Mouse (Mus musculus): ENCODE results near the gene Pf4. TPM values are rescaled to one million over a fixed set of nuclear protein-coding genes. Genes with fewer than 3 reads are reported as not detected.

Gene Pf4
- 152 and 164 TPM in 2 replicates for polyA plus RNA-seq (2015; fragmentation: Nextera tagmentation; extraction: Ambion mirVana)

DNA sequence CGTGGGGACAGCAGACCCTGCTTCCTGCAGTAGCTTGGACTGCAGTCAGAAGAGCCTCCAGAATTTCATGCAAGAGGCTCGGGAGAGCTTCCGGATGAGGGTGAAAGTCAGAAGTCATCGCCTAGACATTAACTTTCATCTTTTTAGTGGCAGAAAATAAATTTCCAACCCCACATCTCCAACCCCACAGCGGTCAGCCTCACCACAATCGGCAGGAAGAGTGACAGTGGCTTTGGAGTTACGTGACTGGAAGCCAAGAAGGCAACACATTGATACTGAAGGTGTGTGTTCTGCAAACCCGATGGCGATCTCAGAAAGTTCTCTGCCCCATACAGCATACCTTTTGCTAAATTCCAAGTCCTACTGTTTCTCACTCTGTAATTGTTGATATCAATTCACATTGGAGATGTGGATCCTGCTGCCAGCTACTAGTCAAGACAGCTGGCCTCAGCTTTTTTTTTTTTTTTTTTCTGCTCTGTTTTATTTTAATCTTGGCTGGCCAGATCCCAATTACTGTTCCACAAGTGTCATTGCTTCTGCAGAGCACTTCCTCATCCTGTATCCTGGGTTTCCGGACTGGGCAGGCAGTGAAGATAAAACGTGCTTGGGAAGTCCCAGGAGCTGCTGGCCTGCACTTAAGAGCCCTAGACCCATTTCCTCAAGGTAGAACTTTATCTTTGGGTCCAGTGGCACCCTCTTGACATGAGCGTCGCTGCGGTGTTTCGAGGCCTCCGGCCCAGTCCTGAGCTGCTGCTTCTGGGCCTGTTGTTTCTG is at the start of gene Pf4:
Gene Pf4 (plus strand): TSS at position 556 of the 774 bp plus-strand sequence.
- peak; percentile 53 for ATAC-seq
- Histone ChIP-seq H3K9me3 (ENCODE audit: low read length) (no peaks in the 10 kb centered on the region), H3K4me1 (ENCODE audit: insufficient read depth, low read depth, low read length) (no peaks in the 10 kb centered on the region), H3K9ac (replicated peaks; ENCODE audit: low read depth) (no peak within 1 kb of the TSS), H3K36me3 (ENCODE audit: insufficient read depth, low read length) (no peaks in the 10 kb centered on the region), H3K27ac (ENCODE audit: low read length) (no peak within 1 kb of the TSS), H3K4me2 (replicated peaks; ENCODE audit: low read depth, low read length) (no peak within 1 kb of the TSS), H3K27me3 (replicated peaks; ENCODE audit: insufficient read depth, low read length) (no peaks in the 10 kb centered on the region), H3K4me3 (ENCODE audit: low read depth, low read length) (no peak within 1 kb of the TSS)
- 43% methylated on average over 16 of the region's 16 CpGs for WGBS
- peak; percentile 57 for DNase-seq (ENCODE audit: low spot score)
- no peak for TF ChIP-seq EP300 (IDR thresholded peaks at IDR 0.05)
- no peak for TF ChIP-seq CTCF (IDR thresholded peaks at IDR 0.05)

DNA sequence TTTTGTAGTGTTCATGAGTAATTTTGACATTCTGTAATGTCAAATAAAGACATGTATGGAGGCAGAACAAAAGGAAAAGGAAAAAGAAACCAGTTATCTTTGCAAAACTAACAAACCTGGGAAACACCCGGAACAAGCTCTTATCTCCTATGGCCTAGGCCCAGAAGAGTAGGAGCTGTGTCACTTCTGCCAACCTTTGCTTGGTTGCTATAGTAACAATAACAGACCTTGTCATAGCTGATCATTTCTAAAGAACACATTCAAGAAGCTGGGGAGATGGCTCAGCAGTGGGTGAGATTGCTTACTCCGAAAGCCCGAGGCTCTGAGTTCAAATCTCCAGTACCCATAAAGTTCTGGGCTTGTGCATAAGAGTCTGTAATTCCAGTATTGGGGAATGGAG is 49.6 kb upstream of the Pf4 start:
- ATAC-seq (no peak), DNase-seq (ENCODE audit: low spot score) (no peak)
- H3K4me2 ChIP-seq (replicated peaks; ENCODE audit: low read depth, low read length), result no peak overlapping the region
- TF ChIP-seq EP300 (IDR thresholded peaks at IDR 0.05) (no peak), CTCF (IDR thresholded peaks at IDR 0.05) (no peak)
- WGBS, result 86% methylated on average over 3 of the region's 3 CpGs
- H3K9ac ChIP-seq (replicated peaks; ENCODE audit: low read depth), result no peak overlapping the region
- no peaks in the 10 kb centered on the region for H3K9me3 ChIP-seq (ENCODE audit: low read length)
- no peaks in the 10 kb centered on the region for H3K27me3 ChIP-seq (replicated peaks; ENCODE audit: insufficient read depth, low read length)
- no peaks in the 10 kb centered on the region for H3K4me1 ChIP-seq (ENCODE audit: insufficient read depth, low read depth, low read length)
- H3K36me3 ChIP-seq (ENCODE audit: insufficient read depth, low read length), result no peaks in the 10 kb centered on the region
- H3K27ac ChIP-seq (ENCODE audit: low read length), result no peak overlapping the region
- no peak overlapping the region for H3K4me3 ChIP-seq (ENCODE audit: low read depth, low read length)

DNA sequence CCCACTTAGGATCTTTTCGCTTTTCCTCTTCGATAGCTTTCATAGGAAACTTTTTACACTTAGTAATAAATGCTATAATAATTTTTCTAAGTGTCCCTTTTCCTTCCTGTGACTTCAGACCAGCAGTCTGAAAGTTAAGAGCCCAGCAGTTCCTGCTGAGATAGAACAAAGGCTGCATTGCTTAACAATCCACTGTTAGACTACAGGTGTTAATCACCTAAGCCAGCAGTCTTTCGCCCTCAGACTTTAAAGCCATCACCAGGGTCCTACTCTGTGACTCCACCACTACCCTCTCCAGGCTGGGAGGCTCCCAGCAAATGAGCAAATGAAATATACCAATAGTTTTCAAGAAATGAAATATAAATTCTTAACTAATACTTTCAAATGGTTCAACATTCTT is 44.0 kb upstream of the Pf4 start:
- no peak overlapping the region for H3K9ac ChIP-seq (replicated peaks; ENCODE audit: low read depth)
- no peak overlapping the region for H3K4me2 ChIP-seq (replicated peaks; ENCODE audit: low read depth, low read length)
- no peaks in the 10 kb centered on the region for H3K4me1 ChIP-seq (ENCODE audit: insufficient read depth, low read depth, low read length)
- no peak overlapping the region for H3K27ac ChIP-seq (ENCODE audit: low read length)
- 48% methylated on average over 3 of the region's 3 CpGs for WGBS
- H3K27me3 ChIP-seq (replicated peaks; ENCODE audit: insufficient read depth, low read length), result no peaks in the 10 kb centered on the region
- H3K4me3 ChIP-seq (ENCODE audit: low read depth, low read length), result no peak overlapping the region
- H3K9me3 ChIP-seq (ENCODE audit: low read length), result no peaks in the 10 kb centered on the region
- ATAC-seq, result no peak
- no peak for TF ChIP-seq EP300 (IDR thresholded peaks at IDR 0.05)
- no peak for TF ChIP-seq CTCF (IDR thresholded peaks at IDR 0.05)
- DNase-seq (ENCODE audit: low spot score), result no peak
- no peaks in the 10 kb centered on the region for H3K36me3 ChIP-seq (ENCODE audit: insufficient read depth, low read length)

DNA sequence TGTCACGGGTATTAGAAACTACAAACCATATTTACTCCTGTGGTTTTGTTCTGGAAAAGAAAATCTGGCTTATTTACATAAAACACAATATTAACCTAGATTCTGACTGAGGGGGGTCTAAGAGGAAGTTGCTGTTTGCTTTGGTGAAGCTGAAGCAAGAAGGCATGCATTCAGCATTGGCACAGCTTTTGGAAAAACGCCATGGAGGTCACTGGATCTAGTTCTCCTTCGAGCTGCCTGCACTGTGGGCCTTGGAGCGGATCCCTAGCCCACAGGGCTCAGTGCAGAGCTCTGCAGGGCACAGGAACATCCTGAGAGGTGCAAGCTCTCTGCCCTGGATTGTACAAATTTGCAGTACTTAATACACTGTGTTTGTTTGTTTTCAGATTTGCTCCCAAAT is 40.8 kb upstream of the Pf4 start:
- Histone ChIP-seq H3K4me2 (replicated peaks; ENCODE audit: low read depth, low read length) (no peak overlapping the region), H3K4me3 (ENCODE audit: low read depth, low read length) (no peak overlapping the region), H3K36me3 (ENCODE audit: insufficient read depth, low read length) (no peaks in the 10 kb centered on the region), H3K4me1 (ENCODE audit: insufficient read depth, low read depth, low read length) (no peaks in the 10 kb centered on the region), H3K27ac (ENCODE audit: low read length) (no peak overlapping the region), H3K9me3 (ENCODE audit: low read length) (no peaks in the 10 kb centered on the region), H3K27me3 (replicated peaks; ENCODE audit: insufficient read depth, low read length) (no peaks in the 10 kb centered on the region), H3K9ac (replicated peaks; ENCODE audit: low read depth) (no peak overlapping the region)
- TF ChIP-seq EP300 (IDR thresholded peaks at IDR 0.05), result no peak
- no peak for TF ChIP-seq CTCF (IDR thresholded peaks at IDR 0.05)
- DNase-seq (ENCODE audit: low spot score) (peak; percentile 42), ATAC-seq (no peak)
- WGBS, result 46% methylated on average over 4 of the region's 4 CpGs

DNA sequence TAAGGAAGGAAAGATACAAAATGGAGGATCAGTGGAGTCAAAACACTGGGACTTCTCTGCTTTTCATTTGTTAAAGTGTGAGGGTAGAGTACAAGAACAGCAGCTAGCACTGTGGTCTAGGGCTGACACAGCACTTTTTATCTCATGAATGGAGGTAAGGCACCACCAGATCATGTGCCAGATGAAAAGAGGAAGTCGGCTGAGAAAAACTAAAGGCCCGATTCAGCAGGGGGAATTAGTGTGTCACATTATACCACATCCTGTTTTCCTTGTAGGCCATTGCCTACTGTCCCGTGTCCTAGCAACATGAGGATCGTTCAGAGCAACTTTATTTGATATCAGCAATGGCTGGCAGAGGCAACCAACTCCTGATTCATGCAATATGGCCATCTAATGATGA is 30.2 kb upstream of the Pf4 start:
- ATAC-seq (peak; percentile 40), DNase-seq (ENCODE audit: low spot score) (peak; percentile 48)
- H3K36me3 ChIP-seq (ENCODE audit: insufficient read depth, low read length), result no peaks in the 10 kb centered on the region
- no peak overlapping the region for H3K4me3 ChIP-seq (ENCODE audit: low read depth, low read length)
- no peak overlapping the region for H3K27ac ChIP-seq (ENCODE audit: low read length)
- no peaks in the 10 kb centered on the region for H3K4me1 ChIP-seq (ENCODE audit: insufficient read depth, low read depth, low read length)
- TF ChIP-seq EP300 (IDR thresholded peaks at IDR 0.05) (no peak), CTCF (IDR thresholded peaks at IDR 0.05) (no peak)
- no peaks in the 10 kb centered on the region for H3K27me3 ChIP-seq (replicated peaks; ENCODE audit: insufficient read depth, low read length)
- WGBS, result 38% methylated on average over 4 of the region's 4 CpGs
- H3K9ac ChIP-seq (replicated peaks; ENCODE audit: low read depth), result no peak overlapping the region
- H3K4me2 ChIP-seq (replicated peaks; ENCODE audit: low read depth, low read length), result no peak overlapping the region
- no peaks in the 10 kb centered on the region for H3K9me3 ChIP-seq (ENCODE audit: low read length)

DNA sequence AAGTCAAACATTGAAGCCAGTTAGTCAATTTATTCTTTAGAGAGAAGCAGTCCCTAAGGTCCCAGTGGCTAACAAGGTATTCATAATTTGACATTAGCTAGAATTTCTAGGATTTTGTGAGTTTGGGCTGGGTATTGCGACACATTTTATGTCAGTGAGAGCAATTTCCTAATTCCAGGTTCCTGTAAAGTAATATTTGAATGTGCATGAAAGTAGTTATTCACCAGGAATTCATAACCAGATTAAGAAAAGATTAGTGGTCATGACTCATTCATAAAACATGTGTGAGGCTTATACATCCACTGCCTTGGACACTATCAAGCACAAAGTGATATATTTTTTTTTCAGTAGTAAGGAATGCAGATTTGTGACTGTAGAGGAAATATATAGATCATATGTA is 18.3 kb upstream of the Pf4 start:
- no peak for ATAC-seq
- H3K9ac ChIP-seq (replicated peaks; ENCODE audit: low read depth), result no peak overlapping the region
- TF ChIP-seq EP300 (IDR thresholded peaks at IDR 0.05) (peak; percentile 19; the same call in 1 of the 2 replicates), CTCF (IDR thresholded peaks at IDR 0.05) (no peak)
- H3K27me3 ChIP-seq (replicated peaks; ENCODE audit: insufficient read depth, low read length), result no peaks in the 10 kb centered on the region
- H3K9me3 ChIP-seq (ENCODE audit: low read length), result no peaks in the 10 kb centered on the region
- no peaks in the 10 kb centered on the region for H3K36me3 ChIP-seq (ENCODE audit: insufficient read depth, low read length)
- H3K4me3 ChIP-seq (ENCODE audit: low read depth, low read length), result no peak overlapping the region
- peak; percentile 36 for DNase-seq (ENCODE audit: low spot score)
- H3K4me2 ChIP-seq (replicated peaks; ENCODE audit: low read depth, low read length), result no peak overlapping the region
- H3K4me1 ChIP-seq (ENCODE audit: insufficient read depth, low read depth, low read length), result peaks cover 2% of the 10 kb centered on the region; the same call in 1 of the 2 replicates
- no peak overlapping the region for H3K27ac ChIP-seq (ENCODE audit: low read length)
- WGBS, result 83% methylated on average over 1 of the region's 1 CpGs

All from lung, postnatal 0 days (tissue).